Mouse (Mus musculus) T-helper 17 cell (primary cell): ENCODE data around the gene Tmem136.

Source experiments
- in situ Hi-C, 2 experiments: fragments of 300-600 bp; cut with MboI, MseI; formaldehyde crosslinking; loops; 1 replicate in 1 of 2; 2 replicates in 1 of 2; pipeline ENCODE4 v1.15.1; 2025; ENCODE audit warnings: high pct_unique_total_duplicates in 2 of 2

Tmem136 gene

DNA sequence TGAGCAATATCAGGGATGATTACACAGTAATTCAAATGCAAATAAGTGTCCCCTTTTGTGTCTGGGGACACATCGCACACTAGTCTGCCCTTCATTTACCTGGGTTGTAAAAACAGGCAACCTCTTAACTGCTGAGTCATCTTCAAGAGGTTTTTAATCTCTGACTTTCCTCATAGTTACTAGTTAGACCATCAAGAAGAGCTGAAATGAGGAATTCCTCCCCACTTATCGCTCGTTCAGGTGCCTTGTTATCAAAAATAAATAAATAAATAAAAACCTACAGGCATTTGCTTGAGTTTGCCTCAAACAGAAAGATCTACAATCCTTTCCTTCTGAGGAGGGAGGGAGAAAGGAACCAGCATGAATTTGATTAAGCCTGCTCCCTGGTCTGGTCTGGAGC lies 7.6 kb downstream of the Tmem136 start:
- in situ Hi-C loops = no loop called here

DNA sequence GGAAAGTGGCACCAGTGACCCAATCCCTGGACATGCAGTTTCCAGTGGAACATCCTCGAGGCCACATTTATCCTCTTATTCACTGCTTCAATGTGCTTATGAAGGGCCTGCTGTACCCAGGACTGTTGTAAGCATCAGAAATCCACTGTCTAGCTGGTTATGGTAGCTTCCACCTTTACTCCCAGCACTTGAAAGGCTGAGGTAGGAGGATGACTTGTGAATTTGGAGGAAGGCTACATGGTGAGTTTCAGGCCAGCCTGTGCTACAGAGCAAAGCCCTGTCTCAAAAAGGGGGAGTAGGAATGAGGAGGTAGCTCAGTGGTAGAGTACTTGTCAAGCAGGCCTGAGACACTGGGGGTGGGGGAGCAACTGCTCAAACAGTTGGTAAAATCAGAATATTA lies 8.3 kb downstream of the Tmem136 start:
- in situ Hi-C loops = no loop called here

DNA sequence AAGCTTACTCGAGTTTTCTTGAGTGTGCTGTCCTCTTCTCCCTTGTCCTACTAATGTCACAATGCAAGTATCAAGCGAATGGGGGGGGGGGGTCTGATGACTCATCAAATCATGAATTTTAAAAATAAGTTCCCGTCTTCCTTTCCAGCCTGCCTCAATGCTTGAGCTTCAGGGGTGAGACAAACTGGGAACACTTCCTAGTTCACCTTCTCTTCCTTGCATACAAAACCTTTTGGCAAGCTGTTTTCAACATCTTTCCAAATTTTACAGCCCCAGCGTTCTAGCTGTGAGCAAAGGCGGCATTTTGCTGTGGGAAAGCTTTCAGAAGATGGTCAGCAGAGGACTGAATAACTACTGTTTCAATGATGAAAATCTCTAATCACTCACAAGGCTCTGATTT lies 8.8 kb downstream of the Tmem136 start:
- in situ Hi-C loops = no loop called here

DNA sequence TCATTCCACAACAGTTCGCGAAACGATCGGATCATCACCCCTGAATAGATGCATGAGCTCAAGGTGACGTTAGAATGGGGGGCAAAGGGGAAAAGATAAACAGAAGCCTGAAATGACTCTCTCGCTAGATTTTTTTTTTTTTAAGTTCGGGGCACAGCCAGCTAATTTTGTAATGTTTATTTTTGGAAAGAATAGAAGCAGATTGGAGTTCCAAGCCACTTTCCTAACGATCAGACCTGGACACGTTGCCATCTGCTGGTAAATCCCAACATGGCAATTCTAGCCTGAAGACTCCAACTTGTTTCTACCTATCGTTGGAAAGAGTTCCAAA lies 9.2 kb downstream of the Tmem136 start, which contains the start of gene Arhgef12:
Gene Arhgef12 (minus strand): TSS at position 53 of the 331 bp plus-strand sequence.
- in situ Hi-C loops = no loop called here

DNA sequence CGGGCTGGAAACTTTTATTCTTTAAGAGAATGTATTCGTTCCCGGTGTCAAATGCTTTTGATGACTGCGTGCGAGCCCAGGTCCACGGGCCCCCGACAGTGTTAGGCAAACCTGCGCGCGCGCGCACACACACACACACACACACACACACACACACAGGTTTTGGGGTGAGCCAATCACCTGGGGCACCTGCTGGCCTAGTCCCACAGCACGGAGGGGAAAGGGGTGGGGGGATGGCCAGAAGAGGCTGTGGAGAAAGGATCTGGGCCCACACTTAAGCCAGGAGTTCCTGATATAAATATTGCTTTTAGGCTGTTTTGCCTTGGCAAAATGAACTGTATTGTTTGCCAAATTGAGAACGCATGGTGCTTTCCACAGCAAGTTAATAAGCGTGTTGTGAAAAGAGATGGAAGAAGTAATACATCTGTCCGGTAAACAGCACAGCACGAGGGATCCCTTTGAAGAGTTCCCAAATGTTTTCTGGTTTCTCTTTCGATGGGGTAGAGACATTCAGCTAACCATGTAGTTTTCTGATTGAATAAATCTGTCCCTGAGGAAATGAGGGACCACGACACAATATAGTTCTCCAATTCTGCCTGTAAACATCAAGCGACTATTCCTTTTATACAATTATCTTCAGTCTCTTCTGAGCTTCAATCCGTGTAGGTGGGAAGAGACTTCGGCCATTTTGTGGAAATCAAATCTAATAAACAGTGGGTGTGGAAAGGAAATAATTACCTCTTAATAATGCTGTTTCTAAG lies 9.8 kb downstream of the Tmem136 start:
- in situ Hi-C loops = no loop called here

DNA sequence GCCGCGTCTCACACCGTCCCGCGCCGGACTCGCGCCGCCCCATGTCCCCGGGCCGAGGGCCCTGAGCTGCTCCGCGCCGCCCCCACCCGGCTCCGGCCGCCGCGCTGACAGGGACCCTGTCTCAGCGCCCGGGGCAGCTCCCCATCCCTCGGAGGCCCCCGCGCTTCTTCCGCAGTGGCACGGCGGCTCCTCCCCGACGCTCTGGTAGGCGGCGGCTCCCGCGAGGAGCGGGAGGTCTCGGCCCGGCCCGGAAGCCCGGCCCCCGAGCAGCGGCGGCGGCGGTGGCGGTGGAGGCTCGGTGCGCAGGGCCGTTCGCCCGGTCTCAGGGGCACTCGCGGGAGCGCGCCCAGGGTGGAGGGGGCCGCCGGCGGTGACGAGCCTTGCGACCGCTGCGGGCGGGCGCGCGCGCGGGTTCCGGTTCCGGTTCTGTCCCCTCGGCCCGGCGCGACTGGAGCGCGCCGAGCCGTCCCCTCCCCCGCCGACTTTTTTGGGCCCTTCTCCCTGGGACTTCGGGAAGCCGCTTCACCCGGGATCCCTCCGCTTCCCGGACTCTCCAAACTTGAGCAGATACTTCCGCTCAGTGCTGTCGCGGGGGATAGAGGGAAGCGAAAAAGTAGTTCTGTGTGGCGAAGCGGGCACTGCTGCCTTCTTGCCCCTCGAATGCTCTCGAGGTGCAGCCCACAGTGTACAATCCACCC lies 10.6 kb downstream of the Tmem136 start:
- in situ Hi-C loops = no loop called here

DNA sequence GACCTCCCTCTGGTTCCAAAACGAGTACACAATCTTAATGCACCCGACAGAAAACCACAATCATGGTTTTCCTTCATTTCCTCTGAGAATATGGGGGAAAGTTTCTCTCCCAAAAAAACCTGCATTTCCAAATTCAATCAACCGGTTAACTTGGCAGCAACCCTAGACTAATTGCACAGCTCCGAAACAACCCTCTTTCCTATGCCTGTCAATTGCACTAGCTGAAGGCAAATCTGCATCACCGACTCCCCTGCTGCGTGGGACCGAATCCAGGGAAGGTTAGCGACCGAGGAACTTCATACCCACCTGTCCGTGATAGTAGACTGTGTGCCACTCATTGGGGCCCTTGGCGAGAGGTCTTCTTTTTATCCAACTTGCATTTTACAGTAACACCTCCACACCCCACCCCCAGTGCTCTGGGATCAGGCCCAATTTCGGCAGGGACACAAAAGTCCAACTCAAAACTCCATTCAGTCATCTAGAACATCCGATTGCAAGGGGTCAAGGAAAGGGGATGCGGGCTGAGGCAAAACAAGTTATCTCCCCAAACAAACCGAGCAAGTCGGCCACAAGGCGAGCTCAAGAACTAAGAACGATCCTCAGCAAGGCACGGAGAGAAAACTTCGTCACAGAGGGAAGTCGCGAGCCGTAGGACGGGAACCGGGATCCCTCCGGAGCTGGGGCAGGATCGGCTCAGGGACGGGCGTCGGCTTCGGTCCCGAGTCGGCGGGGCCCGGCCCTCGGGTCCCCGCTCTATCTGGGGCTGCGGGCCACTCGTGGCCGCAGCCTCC lies 11.3 kb downstream of the Tmem136 start:
- in situ Hi-C loops = no loop called here

DNA sequence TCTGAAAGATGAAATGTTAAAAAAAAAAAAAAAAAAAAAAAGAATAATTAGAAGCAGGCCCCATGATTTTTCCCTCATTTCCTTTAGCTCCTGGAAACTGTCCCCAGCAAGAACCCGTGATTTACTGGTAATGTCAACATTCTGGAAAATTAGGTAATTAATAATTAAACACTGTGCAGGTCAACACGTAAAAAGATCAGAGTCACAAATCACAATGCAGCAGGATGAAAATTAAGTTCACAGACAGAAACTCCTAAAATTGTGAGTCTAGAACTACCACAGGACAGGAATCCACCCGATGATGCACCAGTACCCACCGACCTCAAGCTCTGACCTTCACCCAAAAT lies 11.9 kb downstream of the Tmem136 start:
- in situ Hi-C loops = no loop called here

DNA sequence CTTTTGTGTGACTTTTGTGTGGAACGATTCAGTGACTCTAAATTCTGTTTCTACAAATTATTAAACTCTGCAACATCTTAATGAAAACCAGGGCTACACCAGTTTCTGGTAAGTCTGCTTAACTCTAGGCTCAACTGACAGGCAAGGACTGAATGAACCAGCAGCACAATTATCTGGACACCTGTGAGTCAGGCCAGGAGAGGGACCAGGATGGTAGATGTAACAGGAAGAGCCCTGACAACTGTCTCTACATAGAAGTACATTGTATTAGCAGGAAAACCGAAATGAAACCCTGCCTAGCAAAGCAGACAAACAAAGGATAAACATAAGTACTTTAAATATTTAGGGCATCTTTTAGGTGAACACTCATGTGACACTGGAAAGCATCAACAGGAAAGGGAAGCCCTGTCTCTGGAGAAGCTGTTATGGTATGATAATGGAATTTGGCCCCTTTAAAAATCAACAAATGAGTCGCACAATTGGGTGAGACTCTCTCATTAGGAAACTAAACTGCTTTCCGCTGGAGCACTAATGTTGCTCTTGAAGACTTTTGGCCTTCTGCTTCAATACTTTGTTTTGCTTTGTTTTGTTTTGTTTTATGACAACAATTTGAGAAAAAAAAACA lies 12.6 kb downstream of the Tmem136 start:
- in situ Hi-C loops = no loop called here

DNA sequence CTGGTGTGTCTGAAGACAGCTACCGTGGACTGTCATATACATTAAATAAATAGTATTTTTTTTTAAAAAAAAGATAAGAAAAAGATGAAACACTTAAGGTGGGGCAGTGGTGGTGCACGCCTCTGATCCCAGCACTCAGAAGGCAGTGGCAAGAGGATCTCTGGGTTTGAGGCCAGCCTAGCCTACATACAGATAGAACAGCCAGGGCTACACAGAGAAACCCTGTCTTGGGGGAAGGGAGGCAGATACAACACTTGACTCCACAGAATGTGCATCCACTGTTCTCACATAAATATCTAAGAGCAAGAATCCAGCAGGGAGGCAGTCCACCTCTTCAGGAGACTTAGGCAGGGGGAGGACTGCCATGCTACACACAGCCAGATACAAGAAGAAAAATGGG lies 13.4 kb downstream of the Tmem136 start:
- in situ Hi-C loops = no loop called here

DNA sequence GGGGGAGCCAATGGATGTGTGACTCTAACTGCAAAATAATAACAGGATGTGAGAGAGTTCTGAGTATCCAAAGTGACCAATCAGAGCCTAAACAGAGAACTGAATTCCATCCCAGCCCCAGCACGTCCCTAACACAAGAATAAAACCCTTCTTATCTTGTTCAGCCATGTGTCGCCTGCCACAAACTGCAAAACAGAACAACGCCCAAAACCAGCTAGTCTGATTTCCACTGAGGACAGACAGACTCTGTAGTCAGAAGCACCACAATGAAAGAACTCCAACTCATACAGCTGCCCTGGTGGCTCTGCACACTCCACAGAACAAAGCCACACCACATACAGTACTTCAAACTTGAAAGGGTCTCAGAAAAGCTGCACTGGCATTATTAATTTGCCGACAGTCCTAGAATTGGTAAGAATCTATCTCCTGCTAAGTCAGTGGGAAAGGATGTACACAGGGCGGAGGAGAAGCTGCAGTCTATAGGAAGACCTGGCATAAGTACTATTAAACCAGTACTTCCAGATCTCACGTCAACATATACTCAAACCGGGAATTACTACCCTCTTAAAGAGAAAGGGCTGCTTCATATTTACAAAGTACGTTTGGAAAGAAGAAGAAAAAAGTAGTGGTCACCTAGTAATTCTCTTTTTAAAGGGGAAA lies 14.3 kb downstream of the Tmem136 start:
- in situ Hi-C loops = no loop called here

DNA sequence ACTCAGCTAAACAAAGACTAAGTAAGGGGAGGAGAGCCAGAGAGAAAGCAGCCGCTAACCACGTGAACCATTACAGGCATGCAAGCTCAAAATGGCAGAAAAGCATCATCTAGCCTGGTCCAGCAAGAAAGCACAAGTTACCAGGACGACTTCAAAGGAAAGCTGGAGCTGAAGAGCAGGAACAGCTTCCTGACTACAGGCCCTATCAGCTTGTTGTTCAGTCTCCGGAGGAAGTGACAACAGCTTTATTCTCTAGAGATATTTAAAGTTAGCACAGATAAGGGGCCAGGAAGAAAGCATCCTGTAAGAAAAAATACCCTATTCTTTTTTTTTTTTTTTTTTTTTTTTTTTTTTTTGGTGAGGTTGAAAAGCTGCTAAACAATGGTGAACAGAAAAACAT lies 17.4 kb downstream of the Tmem136 start:
- in situ Hi-C loops = loop anchor here in 1 of 2 experiments (10.0 kb wide), 1 partner anchor 1176 kb away; no protein-coding TSS in a partner anchor

DNA sequence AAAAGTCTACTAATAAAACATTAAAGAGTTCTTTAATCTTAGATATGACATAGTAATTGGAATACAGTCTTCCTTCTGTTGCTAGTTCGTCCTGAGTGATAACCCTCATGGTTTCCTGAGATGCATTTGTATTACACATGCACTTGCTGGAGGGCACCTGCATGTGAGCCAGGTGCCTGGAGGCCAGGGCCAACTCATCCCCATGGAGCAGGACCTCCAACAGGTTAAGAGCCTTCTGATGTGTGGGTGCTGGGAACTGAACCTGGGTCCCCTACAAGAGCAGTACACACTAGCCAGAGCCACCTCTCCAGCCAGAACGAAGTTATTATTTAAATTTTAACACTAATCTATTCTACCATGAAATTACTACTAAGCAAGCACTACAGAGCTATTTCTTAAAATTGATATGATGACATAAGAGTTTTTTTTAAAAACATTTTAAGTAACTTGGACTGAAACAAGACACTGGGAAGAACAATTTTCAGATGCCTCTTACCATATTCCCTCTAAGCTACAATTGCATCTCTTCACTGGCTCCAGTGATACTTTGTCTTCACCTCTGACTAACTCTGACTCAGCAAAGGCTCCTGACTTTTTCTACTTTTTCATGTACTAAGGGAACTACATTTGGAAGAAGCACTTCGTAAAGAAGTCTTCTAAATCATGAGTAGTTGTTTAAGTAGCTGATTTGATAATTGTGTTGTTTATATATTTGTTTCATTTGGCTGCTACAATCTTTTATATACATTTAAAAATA lies 18.4 kb downstream of the Tmem136 start:
- in situ Hi-C loops = loop anchor here in 1 of 2 experiments (10.0 kb wide), 1 partner anchor 1177 kb away; no protein-coding TSS in a partner anchor

DNA sequence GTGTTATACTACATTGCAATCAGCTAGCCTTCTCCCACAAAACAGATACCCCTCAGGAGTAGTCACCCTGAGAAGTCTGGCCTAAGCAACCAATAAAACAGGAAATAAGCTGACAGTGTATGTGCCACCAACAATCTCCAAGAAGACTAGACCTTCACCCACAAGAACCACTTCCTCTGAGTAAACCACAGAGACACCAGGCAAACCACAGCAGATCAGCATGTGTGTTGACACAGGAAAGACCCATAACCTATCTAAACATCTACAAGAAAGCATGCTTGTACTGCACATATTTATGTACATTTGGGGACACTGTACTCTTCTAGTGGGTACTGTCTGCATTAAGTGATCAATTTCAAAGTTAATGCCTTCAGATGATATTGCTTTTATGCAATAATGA lies 20.0 kb downstream of the Tmem136 start:
- in situ Hi-C loops = loop anchor here in 1 of 2 experiments (10.0 kb wide), 1 partner anchor 1178 kb away; no protein-coding TSS in a partner anchor

DNA sequence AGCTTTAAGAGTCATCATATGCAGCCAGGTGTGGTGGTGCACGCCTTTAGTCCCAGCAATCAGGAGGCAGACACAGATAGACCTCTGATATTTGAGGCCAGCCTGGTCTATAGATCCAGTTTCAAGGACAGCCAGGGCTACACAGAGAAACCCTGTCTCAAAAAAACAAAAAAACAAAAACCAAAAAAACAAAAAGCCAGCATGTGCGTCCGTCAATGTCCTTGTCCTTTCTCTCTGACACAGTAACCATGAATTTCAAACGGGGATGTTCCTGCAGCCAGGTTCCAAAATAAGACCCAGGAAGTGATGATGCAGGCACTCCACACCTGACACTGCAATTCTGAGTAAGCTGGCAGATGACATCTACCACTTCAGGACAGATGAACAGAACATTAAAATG lies 21.5 kb downstream of the Tmem136 start:
- in situ Hi-C loops = loop anchor here in 1 of 2 experiments (10.0 kb wide), 1 partner anchor 1180 kb away; no protein-coding TSS in a partner anchor

DNA sequence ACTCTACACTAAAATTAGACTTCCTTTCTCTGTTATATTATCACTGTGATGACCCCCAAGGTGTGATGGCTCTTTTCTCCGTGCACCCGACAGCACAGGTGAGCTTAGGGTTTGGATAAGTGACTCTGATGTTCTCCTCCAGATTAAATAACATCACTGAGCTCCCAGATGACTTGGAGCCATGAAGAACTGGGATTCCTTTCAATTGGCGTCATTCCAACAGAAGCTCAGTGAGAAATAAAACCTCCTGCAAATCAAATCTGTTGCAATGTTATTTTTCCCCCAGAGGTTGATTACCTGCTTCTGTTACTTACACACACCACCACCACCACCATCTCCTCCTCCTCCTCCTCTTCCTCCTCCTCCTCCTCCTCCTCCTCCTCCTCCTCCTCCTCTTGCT lies 22.6 kb downstream of the Tmem136 start:
- in situ Hi-C loops = loop anchor here in 1 of 2 experiments (10.0 kb wide), 1 partner anchor 1181 kb away; no protein-coding TSS in a partner anchor

DNA sequence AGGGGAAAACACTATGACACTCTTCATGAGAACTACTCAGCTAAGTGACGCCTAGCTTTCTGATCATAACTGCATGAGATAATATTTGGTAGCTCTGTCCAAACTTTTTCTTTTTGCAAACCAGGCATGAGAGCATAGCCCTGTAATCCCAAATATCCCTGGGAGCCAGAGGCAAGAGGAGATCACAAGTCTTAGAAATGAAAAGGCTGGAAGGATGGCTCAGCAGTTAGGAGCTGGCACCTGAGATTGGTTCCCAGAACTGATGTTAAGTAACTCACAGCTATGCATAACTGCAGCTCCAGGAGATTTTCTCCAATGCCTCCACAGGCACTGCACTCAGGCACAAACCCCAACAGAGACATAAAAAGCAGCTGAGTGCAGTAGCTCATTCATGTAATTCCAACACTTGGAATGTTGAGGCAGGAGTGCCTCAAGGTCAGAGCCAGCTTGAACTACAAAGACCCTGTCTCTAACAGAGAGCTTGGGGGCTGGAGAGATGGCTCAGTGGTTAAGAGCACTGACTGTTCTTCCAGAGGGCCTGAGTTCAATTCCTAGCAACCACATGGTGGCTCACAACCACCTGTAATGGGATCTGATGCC lies 30.6 kb downstream of the Tmem136 start:
- in situ Hi-C loops = no loop called here

DNA sequence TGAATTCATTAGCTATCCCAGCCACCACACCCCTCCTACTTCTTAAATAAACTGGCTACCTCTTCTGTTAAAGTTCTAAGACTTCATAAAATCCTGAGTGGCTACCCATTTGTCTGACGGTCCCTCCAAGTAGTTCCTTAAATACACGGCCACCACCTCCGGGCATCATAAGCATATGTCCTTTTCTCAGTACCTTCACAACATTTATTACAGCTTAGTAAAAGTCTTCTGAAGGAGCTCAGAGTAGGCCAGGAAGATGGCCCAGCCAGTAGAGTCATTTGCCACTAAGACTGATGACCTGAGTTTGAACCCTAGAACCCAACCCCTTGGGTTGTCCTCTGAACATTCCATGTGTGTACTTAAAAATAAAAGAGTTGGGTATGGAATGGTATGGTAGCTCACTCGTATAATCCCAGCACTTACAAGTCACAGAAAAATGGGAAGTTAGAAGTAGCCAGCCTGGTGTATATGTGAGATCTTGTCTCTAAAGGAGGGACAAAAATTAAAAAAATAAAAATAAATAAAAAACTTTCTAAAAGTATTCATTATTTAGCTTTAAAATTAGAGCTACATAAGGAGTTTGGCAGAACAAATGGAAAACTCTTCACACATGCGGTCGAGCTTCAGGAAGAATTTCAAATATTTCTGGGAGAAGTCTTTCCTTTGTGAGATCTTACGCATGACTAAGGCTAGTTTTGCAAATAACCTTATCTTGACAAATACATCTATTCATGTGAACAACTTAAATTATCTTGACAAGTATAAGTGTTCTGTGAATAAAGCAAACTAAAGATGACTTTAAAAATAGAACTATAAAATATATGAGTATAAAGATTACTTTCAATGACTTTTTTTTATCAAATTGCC lies 31.6 kb downstream of the Tmem136 start:
- in situ Hi-C loops = no loop called here

DNA sequence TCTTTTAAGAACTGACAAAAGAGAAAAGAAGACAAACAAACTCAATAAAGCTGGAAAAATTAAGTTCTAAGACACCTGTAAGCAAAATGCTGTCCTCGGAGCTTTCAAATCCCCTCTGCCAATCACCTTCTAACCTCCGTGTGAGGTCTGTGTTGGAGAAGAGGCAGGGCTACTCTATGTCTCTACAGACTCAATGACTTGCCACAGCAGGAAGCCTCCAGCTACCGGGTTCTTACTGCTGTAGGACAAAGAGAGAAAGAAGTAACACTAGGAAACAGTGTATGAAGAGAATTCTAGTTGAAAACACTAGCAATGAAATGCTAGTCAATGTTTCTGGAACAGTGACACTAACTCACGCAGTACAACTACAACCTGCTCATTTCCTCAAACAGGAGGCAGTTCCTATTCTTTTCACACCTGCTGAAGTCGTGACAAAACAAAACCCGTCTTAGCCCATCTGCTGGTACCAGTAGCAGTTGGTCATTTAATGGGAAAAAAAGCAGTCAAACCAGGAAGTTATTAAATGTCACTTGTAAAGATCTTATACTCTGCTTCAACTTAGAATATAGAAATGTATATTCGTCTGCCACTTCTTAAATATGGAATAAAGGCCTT lies 32.8 kb downstream of the Tmem136 start:
- in situ Hi-C loops = no loop called here
